8 mouse cellular contexts compared by ENCODE assay signal in genomic region chr8:107095717-107096365, GRCm38 (mm10). TPM values are rescaled to one million over a fixed set of nuclear protein-coding genes. Genes with fewer than 3 reads are reported as not detected.
DNase-seq lines count a peak whose midpoint lies in the region; ATAC-seq and TF ChIP-seq lines count a peak whose summit lies in the region.

No protein-coding gene starts in this region.

- peak overlapping the region; percentile 95 for H3K4me3 ChIP-seq in heart, embryonic 13.5 days
- H3K4me3 ChIP-seq in intestine, embryonic 14.5 days (ENCODE audit: low read depth, low read length): peak overlapping the region; percentile 87
- peak overlapping the region; percentile 52 for H3K4me3 ChIP-seq in myocyte

- H3K27ac ChIP-seq in heart, embryonic 13.5 days (replicated peaks): peak overlapping the region; percentile 92
- H3K27ac ChIP-seq in intestine, embryonic 14.5 days (ENCODE audit: low read depth): peak overlapping the region; percentile 90

- peaks cover 24% of the 10 kb centered on the region for H3K4me1 ChIP-seq in heart, embryonic 13.5 days
- H3K4me1 ChIP-seq in intestine, embryonic 14.5 days (replicated peaks; ENCODE audit: control insufficient read depth, insufficient read depth, low read length): peaks cover 14% of the 10 kb centered on the region

- peaks cover 46% of the 10 kb centered on the region for H3K79me2 ChIP-seq in myocyte (ENCODE audit: control insufficient read depth, insufficient read depth)

- WGBS in heart, embryonic 13.5 days: under 1% methylated on average over 51 of the region's 53 CpGs
- under 1% methylated on average over 52 of the region's 53 CpGs for WGBS in intestine, embryonic 14.5 days

- H3K9ac ChIP-seq in heart, embryonic 13.5 days: peak overlapping the region; percentile 96
- peak overlapping the region; percentile 89 for H3K9ac ChIP-seq in intestine, embryonic 14.5 days (ENCODE audit: low read length)

- no peak for DNase-seq in heart, adult 18-20 months
- peak; percentile 60 for DNase-seq in embryo, embryonic 11 days
- DNase-seq in intestine, embryonic 14.5 days (ENCODE audit: low spot score): no peak
- DNase-seq in adrenal gland, postnatal 10 days: no peak
- DNase-seq in spleen, adult 18-20 months: no peak

- peak; percentile 75 for TF ChIP-seq POLR2A in myocyte (IDR thresholded peaks at IDR 0.05; ENCODE audit: insufficient read length, low read depth)

- H3K27me3 ChIP-seq in heart, embryonic 13.5 days (replicated peaks): no peaks in the 10 kb centered on the region
- no peaks in the 10 kb centered on the region for H3K27me3 ChIP-seq in intestine, embryonic 14.5 days (replicated peaks; ENCODE audit: control insufficient read depth, insufficient read depth, low read length)
- H3K27me3 ChIP-seq in myocyte (ENCODE audit: control insufficient read depth, insufficient read depth, insufficient read length): no peaks in the 10 kb centered on the region

- H3K36me3 ChIP-seq in heart, embryonic 13.5 days: peaks cover 36% of the 10 kb centered on the region
- H3K36me3 ChIP-seq in intestine, embryonic 14.5 days (ENCODE audit: control insufficient read depth, insufficient read depth, low read length): peaks cover 37% of the 10 kb centered on the region
- peaks cover 6% of the 10 kb centered on the region for H3K36me3 ChIP-seq in myocyte (ENCODE audit: control insufficient read depth, insufficient read depth)

- peak; percentile 66 for ATAC-seq in heart, embryonic 13.5 days (ENCODE audit: extremely low read depth, insufficient number of reproducible peaks, low FRiP score, low TSS enrichment)
- ATAC-seq in CD4-positive, CD25-positive, alpha-beta regulatory T cell, adult 4 months: peak; percentile 52
- peak; percentile 78 for ATAC-seq in intestine, embryonic 14.5 days (replicated peaks; ENCODE audit: low FRiP score, low TSS enrichment, low read depth)

- no peaks in the 10 kb centered on the region for H3K9me3 ChIP-seq in heart, embryonic 13.5 days
- H3K9me3 ChIP-seq in intestine, embryonic 14.5 days (ENCODE audit: control insufficient read depth, low read length): no peaks in the 10 kb centered on the region

- peak overlapping the region; percentile 56 for H3ac ChIP-seq in myocyte (ENCODE audit: control insufficient read depth, insufficient read length)

- peak overlapping the region; percentile 74 for H3K4me2 ChIP-seq in heart, embryonic 13.5 days
- peak overlapping the region; percentile 77 for H3K4me2 ChIP-seq in intestine, embryonic 14.5 days (ENCODE audit: low read length)
- H3K4me2 ChIP-seq in myocyte (ENCODE audit: low read depth): peak overlapping the region; percentile 72

TF ChIP-seq in myocyte, 11 proteins besides CTCF, POLR2A, EP300 and RAD21:
- no peak for TF ChIP-seq E2F4 (IDR thresholded peaks at IDR 0.05; ENCODE audit: insufficient read depth)
- peak in 1 of 3 experiments; percentile 12 for TF ChIP-seq MYOD1 (IDR thresholded peaks at IDR 0.05; ENCODE audit: control insufficient read depth in 1 of 3, insufficient read length in 2 of 3, low read depth in 2 of 3)

RNA-seq across cellular contexts. Expression of gene Terf2, which starts 0.5 kb away (rescaled TPM):
- 9.9 and 10.7 TPM in 2 replicates for polyA plus RNA-seq in heart, embryonic 13.5 days (2015; fragmentation: Nextera tagmentation; extraction: Ambion mirVana)
- total RNA-seq in heart, adult 18-20 months (2021): 10 to 100 TPM; 11.8 to 13.5 TPM
- polyA plus RNA-seq in CD4-positive, CD25-positive, alpha-beta regulatory T cell, adult 4 months (2017; shearing (Covaris generic)): 10 to 100 TPM; 11.8 to 14.6 TPM
- 14.2 and 14.9 TPM in 2 replicates for polyA plus RNA-seq in intestine, embryonic 14.5 days (2014; fragmentation: Nextera tagmentation; extraction: Ambion mirVana)
- polyA plus RNA-seq in myocyte (2012; fragmentation: generic; extraction: Trizol): 14.7 TPM
- total RNA-seq in adrenal gland, postnatal 10 days (2021): 10 to 100 TPM; 22.0 to 26.4 TPM

RNA-seq across cellular contexts. Expression of gene Tmed6, which starts 30.4 kb away (rescaled TPM):
- 0.41 TPM in 1 of 2 replicates, not detected in the other for polyA plus RNA-seq in heart, embryonic 13.5 days (2015; fragmentation: Nextera tagmentation; extraction: Ambion mirVana)
- total RNA-seq in heart, adult 18-20 months (2021): not detected
- not detected for polyA plus RNA-seq in CD4-positive, CD25-positive, alpha-beta regulatory T cell, adult 4 months (2017; shearing (Covaris generic))
- 9.3 and 21.3 TPM in 2 replicates for polyA plus RNA-seq in intestine, embryonic 14.5 days (2014; fragmentation: Nextera tagmentation; extraction: Ambion mirVana)
- not detected for polyA plus RNA-seq in myocyte (2012; fragmentation: generic; extraction: Trizol)
- not detected for total RNA-seq in adrenal gland, postnatal 10 days (2021)

RNA-seq across cellular contexts. Expression of gene Nip7, which starts 39.2 kb away (rescaled TPM):
- 51.7 and 59.1 TPM in 2 replicates for polyA plus RNA-seq in heart, embryonic 13.5 days (2015; fragmentation: Nextera tagmentation; extraction: Ambion mirVana)
- 10 to 100 TPM; 22.1 to 22.8 TPM for total RNA-seq in heart, adult 18-20 months (2021)
- 10 to 100 TPM; 63.5 to 84.9 TPM for polyA plus RNA-seq in CD4-positive, CD25-positive, alpha-beta regulatory T cell, adult 4 months (2017; shearing (Covaris generic))
- 102 and 107 TPM in 2 replicates for polyA plus RNA-seq in intestine, embryonic 14.5 days (2014; fragmentation: Nextera tagmentation; extraction: Ambion mirVana)
- polyA plus RNA-seq in myocyte (2012; fragmentation: generic; extraction: Trizol): 81.4 TPM
- 10 to 100 TPM; 32.9 to 48.6 TPM for total RNA-seq in adrenal gland, postnatal 10 days (2021)

RNA-seq across cellular contexts. Expression of gene Cog8, which starts 39.4 kb away (rescaled TPM):
- 24.8 and 25.9 TPM in 2 replicates for polyA plus RNA-seq in heart, embryonic 13.5 days (2015; fragmentation: Nextera tagmentation; extraction: Ambion mirVana)
- 10 to 100 TPM; 15.8 to 17.1 TPM for total RNA-seq in heart, adult 18-20 months (2021)
- 1 to 10 TPM; 7.6 to 8.7 TPM for polyA plus RNA-seq in CD4-positive, CD25-positive, alpha-beta regulatory T cell, adult 4 months (2017; shearing (Covaris generic))
- 37.9 and 38.7 TPM in 2 replicates for polyA plus RNA-seq in intestine, embryonic 14.5 days (2014; fragmentation: Nextera tagmentation; extraction: Ambion mirVana)
- polyA plus RNA-seq in myocyte (2012; fragmentation: generic; extraction: Trizol): 28.3 TPM
- 10 to 100 TPM; 24.2 to 26.6 TPM for total RNA-seq in adrenal gland, postnatal 10 days (2021)

RNA-seq across cellular contexts. Expression of gene Pdf, which starts 47.4 kb away (rescaled TPM):
- polyA plus RNA-seq in heart, embryonic 13.5 days (2015; fragmentation: Nextera tagmentation; extraction: Ambion mirVana): 41.2 and 46.7 TPM in 2 replicates
- total RNA-seq in heart, adult 18-20 months (2021): 10 to 100 TPM; 64.3 to 77.4 TPM
- 1 to 10 TPM in 1 of 2 experiments, under 1 TPM in 1; 0.85 to 1.3 TPM for polyA plus RNA-seq in CD4-positive, CD25-positive, alpha-beta regulatory T cell, adult 4 months (2017; shearing (Covaris generic))
- polyA plus RNA-seq in intestine, embryonic 14.5 days (2014; fragmentation: Nextera tagmentation; extraction: Ambion mirVana): 44.3 and 45.7 TPM in 2 replicates
- polyA plus RNA-seq in myocyte (2012; fragmentation: generic; extraction: Trizol): 31.1 TPM
- 10 to 100 TPM; 36.4 to 42.2 TPM for total RNA-seq in adrenal gland, postnatal 10 days (2021)
